Mouse (Mus musculus): ENCODE data around the gene Defb23.

- no peak for TF ChIP-seq EP300 (IDR thresholded peaks at IDR 0.05)
- TF ChIP-seq CTCF (IDR thresholded peaks at IDR 0.05): no peak
Observed at GRCm38 (mm10) chr2:152500204-152500862, 35.9 kb upstream of the Defb23 start.

Data from lung, postnatal 0 days (tissue).